Mouse (Mus musculus) retina, embryonic 14.5 days (tissue): Measurements from ENCODE around the gene Mfsd12.
A peak's percentile ranks its signal among the peaks of the same experiment; 100 is the strongest.

Source experiments
- DNase-seq: peaks from one replicate; pipeline ENCODE4 v3.0.0-alpha.2; 2015; ENCODE audit warnings: low spot score

The Mfsd12 gene

DNA sequence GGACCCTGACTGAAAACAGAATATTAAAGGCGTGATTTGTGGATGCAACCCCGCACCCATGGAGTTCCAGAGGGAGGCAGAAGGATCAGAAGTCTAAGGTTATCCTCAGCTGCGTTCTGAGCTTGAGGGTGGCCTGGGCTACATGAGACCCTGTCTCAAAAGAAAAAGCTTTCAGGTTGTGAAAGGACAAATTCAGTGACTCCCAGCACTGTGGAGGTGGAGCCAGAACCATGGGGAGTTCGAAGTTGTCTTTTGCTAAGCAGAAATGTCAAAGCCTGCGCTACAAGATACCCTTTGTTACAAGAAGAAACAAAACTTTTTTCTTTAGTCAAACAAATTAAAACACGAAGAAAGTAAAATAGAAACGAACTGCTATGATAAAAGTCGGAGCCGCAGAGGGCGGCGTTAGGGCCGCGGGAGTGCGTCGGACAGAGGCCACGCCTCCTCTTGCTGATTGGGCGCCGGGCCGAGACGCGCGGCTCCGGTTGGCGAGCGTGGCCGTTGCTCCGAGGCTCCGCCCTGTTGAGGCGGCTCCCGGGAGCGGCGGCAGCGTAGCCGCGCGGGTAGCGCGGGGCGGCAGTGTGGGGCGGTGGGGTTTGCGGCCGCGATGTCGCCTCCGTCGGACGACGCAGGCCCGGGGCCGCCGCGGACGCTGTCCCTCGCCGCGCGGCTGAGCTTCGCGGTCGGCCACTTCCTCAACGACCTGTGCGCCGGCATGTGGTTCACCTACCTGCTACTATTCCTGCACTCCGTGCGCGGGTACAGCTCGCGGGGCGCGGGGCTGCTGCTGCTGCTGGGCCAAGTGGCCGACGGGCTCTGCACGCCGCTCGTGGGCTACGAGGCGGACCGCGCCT, at the start of gene Mfsd12:
Gene Mfsd12 (plus strand): TSS at position 501 of the 854 bp plus-strand sequence.
- DNase-seq: peak; percentile 92

DNA sequence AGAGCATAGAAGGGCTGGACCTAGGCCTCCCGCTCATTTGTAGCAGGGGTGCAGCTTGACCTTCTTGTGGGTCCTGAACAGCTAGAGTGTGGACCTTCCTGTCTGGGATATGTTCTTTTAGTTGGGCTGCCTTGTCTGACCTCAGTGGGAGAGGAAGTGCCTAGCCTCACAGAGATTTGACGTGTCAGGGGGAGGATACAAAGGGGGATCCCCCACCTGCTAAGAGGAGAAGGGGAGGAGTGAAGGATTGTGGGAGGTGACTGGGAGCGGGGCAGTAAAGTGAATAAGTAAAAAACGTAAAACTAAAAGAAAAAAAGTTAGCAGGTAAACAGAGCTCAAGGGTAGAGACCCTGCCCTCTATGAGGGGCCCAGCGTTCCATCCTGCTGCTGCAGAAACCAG, 47.7 kb upstream of the Mfsd12 start:
- no peak for DNase-seq

DNA sequence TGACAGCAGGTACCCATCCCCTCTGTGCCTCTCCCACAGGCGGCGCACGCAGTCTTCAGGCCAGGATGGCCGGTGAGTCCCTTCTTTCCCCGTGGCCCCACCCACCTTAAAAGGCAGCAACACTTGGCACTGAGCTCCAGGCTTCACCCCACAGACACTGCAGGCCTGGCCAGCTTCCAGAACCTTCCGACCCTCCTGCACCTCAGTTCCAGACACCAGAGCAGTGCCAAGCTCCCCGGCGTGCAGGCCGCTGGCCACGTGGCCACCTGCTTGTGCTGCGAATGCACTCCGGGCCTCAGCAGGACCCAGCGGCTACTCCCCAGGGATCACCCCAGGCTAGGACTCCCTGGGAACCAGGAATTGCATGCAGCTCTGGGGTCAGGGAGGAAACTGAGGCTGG, 43.7 kb upstream of the Mfsd12 start:
- no peak for DNase-seq

DNA sequence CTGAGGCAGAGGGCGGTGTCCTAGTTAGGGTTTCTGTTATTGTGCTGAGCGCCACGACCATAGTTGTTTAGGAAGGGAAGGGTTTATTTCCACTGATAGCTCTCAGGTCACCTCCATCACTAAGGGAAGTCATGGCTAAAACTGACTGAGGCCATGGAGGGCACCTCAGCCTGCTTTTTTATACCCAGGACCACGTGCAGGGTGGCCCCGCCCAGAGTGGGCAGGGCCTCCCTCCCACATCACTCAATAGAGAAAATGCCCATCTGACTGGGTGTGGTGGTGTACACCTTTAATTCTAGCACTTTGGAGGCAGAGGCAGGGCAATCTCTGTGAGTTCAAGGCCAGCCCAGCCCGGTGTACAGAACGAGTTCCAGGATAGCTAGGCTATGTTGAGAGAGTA, 43.1 kb upstream of the Mfsd12 start:
- no peak for DNase-seq

DNA sequence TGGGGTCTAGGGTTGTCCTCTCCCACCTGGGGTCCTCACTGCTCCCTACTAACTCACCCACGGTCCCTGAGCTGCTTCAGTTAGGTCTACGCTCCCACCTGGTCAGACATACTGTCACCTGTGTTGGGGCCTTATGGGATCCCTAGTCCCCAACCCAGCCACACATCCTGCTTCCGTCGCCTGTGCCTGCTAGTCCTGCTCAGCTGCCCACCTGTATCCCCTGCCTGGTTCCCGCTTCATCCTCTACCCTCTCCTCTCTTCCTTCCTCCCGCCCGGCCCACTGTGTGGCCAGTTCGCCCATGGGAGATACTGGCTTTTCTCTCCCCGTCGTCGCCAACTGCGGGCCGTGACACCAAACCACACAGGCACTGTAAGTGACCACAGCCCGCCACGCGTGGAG, 41.7 kb upstream of the Mfsd12 start:
- DNase-seq: no peak

DNA sequence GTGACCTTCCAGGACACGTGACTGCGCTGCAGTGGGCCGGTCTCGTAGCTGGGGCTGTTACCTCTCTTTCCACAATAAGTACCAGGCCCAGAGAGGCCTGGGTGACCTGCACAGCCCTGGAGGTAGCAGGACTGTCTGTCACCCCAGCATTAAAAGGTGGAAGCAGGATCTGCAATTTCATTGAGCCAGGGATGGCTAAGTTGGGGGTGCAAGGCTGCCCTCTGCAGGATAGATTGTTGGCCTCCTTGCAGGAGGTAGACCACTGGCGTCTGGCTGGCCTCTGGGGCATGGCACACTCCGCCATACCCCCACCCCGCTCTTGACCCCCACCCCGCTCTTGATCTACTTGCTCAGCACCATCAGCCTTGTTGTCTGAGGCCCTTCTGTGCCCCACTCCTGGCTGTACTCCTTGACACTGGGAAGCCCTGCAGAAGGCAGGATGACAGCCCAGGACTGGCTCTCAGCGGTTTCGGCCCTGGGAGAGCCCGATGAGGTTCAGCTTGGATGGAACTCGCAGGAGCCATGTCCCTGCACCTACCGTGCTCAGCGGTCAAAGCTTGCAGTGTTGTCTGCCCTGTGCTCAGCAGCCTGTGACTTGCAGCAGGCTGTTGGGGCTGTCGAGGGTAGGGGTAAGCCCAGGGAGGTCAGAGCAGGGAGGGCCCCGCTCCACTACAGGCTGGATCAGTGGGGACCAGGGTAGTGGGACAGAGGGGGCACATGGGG, 40.8 kb upstream of the Mfsd12 start:
- peak; percentile 67 for DNase-seq

DNA sequence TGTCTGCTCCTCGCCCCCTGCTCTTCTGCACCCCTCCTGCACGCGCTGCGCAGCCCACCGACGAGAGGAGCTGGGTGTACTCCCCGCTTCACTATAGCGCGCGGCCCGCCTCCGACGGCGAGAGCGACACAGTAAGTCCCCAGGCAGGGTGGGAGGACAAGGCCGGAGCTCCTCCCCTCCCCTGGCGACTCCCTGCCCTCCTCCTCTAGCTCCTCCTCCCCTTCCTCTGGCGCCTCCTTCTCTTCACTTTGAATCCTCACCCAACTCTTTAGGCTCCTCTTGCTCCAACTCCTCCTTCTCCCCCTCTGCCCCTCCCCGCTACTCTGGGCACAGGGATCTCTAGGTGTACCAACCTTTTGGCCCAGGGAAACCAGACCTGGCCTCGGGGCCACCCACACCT, 40.0 kb upstream of the Mfsd12 start:
- peak; percentile 58 for DNase-seq

DNA sequence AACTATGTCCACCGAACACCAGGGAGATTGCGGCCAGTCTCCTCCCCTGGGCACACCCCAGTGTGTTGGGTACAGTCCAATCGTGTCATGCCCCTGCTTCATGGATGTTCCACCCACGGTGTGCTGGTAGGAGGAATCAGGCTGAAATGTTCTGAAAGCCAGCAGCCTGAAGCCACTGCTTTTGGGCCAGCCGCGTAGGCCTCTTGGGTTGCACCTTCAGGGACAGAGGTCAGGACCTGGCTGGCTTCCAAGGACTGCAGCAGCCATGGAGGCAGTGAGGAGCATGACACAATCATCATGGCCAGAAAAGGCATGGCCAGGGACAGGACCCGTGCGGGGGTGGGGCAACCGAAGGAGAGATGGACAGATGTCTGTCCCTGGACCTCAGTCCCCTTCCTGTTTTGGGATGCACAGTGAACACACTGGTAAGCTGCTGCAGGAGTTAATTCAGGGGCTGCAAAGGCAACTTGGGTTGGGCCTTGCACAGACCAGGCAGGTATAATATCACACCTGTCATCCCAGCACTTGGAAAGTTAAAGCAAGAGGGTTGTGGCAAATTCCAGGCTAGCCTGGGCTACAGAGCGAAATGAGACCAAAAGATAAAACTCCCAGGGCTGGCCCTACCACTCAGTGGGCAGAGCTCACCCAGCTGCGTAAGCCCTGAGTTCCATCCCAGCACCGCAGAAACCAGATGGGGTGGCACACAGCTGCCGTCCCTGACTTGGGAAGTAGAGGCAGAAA, 38.5 kb upstream of the Mfsd12 start:
- no peak for DNase-seq

DNA sequence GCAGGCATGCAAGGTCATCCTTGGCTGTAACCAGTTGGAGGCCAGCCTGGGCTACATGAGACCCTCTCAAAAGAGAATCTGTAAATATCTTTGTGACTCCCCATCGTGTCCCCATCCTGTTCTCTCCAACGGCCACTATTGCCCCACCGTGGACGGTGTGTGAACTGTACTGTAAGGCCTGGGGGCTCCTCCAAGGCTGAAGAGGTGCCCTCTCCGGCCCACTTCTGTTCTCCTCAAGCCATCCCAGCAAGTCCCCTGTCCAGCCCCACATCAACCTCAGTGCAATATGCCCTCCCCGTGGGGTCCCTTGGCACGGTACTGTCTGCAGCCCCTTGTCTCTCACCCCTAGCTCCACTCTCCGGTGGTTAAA, 38.0 kb upstream of the Mfsd12 start:
- DNase-seq: no peak

DNA sequence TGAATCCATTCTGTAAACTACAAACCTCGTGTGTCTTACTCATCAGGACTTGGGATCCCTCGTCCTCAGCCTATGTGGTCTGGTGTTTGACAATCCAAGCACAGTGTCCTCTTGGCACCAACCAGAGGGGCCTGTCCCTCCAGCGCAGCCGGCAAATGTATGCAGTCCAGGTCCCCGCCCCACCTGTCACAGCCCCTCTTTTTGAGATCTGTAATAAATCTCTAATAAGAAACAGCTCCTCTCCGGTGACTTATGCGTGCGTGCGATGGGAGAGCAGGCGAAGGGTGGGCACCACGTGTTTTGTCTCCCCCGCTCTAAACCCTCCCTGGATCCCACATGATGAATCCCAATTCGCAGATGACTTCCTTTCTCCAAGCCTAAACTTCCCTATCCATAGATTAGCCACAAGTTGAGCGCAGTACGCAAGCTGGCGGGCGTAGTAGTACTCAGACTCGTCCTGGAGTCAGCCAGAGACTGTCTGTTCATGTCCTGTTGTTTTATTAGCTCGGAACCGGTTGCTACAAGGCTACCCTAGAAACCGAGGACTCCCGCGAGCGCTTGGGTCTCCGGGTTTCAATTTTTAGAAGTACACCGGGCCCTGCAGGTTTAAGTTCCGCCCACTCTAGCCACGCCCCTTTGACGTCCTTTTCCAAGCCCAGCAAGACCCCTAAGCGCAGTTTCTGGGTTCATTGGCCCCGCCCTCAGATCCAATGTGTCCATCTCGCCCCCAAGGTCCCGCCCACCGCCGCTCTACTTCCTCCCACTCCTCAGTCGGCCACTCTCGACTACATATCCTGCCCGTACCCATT, 37.3 kb upstream of the Mfsd12 start:
- peak; percentile 99 for DNase-seq

DNA sequence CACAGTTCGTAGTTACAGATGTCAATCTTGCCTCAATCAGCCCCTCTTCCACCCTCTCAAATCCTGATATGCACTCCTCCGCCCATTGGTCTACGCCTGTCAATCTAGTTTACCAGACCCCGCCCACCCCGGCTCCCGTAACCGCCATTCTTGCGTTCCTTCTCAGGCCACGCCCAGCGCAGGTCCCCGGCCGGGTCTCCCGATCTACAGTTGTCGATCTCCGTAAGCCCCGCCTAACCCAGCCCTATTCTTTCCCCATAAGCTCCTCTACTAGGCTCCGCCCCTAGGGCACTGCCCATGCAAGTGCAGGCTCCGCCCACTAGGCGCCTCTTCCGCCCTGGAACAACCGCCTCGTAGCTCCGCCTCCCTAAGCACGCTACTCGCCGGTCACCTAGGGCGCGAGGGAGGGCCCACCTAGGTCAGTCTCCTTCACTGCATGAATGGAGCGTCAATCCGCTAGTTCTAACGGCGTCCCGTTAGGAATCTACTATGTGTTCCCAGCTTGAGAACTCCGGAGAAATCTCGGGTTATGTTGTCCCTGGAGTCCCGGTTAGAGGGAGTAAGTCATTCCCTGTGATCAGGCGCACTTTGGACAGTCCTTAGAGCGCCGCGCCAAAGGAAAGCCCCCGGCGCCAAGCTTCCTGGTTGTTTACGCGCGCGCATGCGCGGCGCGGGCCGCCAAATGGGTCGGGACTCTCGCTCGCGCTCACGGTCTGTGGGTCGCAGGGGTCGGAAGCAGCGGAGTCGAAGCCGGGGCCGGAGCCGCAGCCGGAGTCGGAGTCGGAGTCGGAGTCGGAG, 36.5 kb upstream of the Mfsd12 start, which contains the start of gene Cactin:
Gene Cactin (plus strand): TSS at position 554 of the 798 bp plus-strand sequence.
- DNase-seq: peak; percentile 100

DNA sequence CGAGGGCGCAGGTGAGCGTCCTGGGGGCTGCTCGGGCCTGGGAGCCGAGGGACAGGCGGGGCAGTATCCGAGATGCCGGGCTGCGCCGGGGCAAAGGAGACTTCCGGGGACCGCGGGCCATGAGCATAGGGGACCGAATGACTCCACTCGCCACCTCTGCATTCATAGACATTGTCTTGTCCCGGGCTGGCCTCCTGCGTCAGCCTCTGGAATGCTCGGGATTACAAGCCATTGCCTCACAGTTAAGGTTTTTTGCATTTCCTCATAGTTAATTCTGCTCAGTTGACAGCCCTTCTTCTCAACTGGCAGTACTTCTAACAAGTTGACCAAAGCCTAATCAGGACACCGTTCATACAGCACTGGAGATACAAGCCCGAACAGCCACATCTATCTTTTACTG, 35.9 kb upstream of the Mfsd12 start:
- no peak for DNase-seq

DNA sequence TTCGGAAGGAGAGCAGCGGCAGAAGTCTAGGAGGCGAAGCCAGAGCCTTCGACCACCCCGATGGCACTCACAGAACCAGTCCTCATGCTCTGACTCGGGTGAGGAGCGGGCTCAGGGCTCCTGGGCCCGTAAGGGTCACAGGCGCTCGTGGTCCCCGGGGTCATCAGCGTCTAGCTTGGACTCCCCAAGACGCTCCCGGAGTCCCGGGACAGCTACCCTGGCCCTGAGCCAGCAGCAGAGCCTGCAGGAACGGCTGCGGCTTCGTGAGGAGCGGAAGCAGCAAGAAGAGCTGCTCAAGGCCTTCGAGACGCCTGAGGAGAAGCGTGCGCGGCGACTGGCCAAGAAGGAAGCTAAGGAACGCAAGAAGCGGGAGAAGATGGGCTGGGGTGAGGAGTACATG, 34.8 kb upstream of the Mfsd12 start:
- DNase-seq: no peak

DNA sequence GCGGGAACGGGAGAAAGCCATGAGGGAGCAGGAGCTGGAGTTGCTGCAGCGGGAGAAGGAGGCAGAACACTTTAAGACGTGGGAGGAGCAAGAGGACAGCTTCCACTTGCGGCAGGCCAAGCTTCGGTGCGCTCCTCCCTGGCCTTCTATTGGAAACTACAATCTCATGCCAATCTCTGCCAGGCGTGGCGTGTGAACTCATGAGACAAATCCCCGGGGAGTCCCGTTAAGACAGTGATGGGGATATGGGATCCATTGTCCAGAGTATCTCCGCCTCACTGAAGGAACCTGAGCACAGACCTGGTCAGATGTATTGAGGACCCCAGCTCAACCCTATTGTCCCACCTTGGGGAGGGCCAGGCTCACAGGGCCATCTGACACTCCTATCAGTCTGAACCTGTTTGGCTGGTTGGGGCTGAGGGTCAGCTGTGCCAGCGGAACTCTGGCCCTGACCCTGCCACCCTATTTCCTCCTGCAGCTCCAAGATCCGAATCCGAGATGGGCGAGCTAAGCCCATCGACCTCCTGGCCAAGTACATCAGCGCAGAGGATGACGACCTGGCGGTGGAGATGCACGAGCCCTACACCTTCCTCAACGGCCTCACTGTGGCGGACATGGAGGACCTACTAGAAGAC, 34.0 kb upstream of the Mfsd12 start:
- DNase-seq: no peak

DNA sequence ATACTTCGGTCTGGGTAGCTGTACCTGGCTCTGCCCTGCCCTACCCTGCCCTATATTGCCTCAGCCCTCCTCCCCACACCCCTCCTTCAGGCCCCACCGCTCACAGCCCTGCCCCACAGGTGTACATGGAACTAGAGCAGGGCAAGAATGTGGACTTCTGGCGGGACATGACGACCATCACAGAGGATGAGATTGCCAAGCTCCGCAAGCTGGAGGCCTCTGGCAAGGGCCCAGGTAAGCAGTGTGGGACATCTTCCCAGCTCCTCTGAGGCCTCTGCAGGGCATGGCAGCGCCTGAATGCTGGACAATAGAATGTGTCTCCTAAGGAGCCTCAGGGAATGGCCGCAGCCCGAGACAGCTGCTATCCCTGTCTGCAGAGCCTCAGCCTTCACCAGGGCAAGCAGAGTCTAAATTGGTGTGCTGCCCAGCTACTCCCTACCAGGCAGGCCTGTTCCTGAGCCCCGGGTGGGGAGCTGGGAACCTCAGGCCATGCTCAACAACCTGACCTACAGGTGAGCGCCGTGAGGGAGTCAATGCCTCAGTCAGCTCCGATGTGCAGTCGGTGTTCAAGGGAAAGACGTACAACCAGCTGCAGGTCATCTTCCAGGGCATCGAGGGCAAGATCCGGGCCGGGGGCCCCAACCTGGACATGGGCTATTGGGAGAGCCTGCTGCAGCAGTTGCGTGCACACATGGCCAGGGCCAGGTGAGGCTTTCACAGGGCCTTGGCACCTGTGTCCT, 33.3 kb upstream of the Mfsd12 start:
- DNase-seq: no peak

DNA sequence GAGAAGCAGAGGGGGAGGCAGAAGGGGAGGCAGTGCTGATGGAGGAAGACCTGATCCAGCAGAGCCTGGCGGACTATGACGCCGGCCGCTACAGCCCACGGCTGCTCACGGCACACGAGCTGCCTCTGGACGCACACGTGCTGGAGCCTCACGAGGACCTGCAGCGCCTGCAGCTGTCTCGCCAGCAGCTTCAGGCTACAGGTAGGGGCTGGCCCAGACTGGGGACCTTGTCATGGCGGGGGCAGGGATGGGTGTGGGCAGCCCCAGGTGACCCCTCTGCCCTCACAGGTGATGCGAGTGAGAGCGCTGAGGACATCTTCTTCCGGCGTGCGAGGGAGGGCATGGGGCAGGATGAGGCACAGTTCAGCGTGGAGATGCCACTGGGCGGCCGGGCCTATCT, 32.1 kb upstream of the Mfsd12 start:
- DNase-seq: no peak

DNA sequence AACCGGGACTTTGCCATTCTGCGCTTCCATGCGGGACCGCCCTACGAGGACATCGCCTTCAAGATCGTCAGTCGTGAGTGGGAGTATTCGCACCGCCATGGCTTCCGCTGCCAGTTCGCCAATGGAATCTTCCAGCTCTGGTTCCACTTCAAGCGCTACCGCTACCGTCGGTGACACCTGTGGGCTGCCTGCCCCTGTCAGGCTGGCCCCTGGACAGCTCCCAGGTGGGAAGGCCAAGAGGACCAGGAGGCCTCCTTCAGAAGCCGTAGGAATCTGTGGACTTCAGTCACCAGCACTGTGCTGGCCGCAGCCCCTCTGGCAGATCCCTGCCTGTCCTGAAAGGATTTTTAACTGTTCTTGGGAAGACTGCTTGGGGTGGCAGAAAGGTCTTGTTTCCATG, 31.5 kb upstream of the Mfsd12 start:
- no peak for DNase-seq

DNA sequence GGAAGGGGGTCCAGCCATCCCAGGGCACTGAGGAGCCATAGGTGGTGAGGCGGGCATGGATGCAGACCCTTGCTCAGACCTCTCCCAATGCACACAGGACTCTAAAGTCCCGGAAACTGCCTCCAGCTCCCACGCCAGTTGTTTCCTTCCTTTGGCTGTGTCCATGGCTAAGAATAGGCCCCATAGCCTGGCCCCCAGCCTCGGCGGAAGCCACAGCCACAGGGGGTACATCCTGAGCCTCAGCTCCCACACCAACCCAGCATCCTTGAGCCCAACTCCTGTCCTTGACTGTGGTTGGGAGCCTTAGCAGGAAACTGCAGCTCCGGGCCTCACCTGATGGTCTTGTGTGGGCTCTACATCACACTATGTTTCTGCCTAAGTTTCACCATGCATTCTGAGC, 30.4 kb upstream of the Mfsd12 start:
- DNase-seq: no peak

DNA sequence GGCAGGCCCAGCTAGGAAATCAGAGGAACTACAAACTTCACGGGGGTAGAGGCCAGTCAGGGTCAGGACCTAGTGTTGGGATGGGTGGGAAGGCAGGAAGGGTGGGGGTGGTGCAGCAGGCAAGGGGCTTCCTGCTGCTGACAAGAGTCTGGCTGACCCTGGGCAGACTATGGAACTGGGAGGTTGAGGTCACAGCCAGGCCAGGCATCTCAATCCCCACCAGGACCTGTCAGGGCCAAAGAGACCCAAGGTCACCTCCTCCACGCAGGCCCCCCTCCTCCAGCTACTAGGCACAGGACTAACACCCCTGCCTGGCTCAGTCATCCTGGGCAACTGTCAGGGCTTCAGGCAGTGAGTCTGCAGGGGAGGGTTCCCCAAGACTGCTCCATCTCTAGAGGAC, 29.3 kb upstream of the Mfsd12 start:
- no peak for DNase-seq

DNA sequence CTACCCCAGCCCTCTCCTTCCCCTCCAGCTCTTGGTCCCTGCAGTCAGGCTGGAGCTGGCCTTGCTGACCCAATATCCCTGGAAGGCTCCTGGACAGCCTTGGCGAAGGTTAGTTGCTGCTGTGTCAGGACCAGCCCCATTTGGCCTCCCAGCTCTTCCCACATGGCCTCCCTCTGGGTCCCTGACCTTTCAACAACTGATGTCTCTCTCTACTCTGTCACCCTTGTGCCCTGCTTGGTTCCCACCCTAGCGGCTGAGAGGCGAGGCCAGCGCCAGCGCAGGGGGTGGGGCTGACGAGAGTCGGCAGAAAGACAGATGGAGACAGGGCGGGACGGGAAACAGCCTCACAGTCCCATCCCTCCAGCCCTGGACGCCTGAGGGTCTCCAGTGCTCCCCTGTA, 28.9 kb upstream of the Mfsd12 start, which contains the start of gene Tbxa2r:
Gene Tbxa2r (plus strand): TSS at position 346 of the 400 bp plus-strand sequence.
- no peak for DNase-seq
